14 mouse cellular contexts compared by ENCODE assay signal in genomic region chr3:138620263-138620662, GRCm38 (mm10).
A peak's percentile ranks its signal among the peaks of the same experiment; 100 is the strongest.
DNase-seq lines count a peak whose midpoint lies in the region; ATAC-seq and TF ChIP-seq lines count a peak whose summit lies in the region.
"Had no signal": no experiment of that assay in that cellular context is flagged by ENCODE, and none has a peak within 500 bp of the region (broad histone marks: within the 10 kb centered on the region; RNA-seq: fewer than 3 reads in every experiment).

No protein-coding gene starts in this region.

- H3K36me3 ChIP-seq in kidney, postnatal 0 days (ENCODE audit: insufficient read depth, low read length): no peaks in the 10 kb centered on the region
- no peaks in the 10 kb centered on the region for H3K36me3 ChIP-seq in kidney, embryonic 14.5 days (ENCODE audit: control insufficient read depth, insufficient read depth, low read length)
- no peaks in the 10 kb centered on the region for H3K36me3 ChIP-seq in splenic B cell, adult 2 months (ENCODE audit: control insufficient read depth, insufficient read depth, low read length, poor library complexity, severe bottlenecking)
- H3K36me3 ChIP-seq: embryonic facial prominence, embryonic 15.5 days; limb, embryonic 15.5 days had no signal

- DNase-seq in CD4-positive, CD25-positive, alpha-beta regulatory T cell, adult 2 months (ENCODE audit: low read depth, low spot score): peak; percentile 40
- no peak for DNase-seq in kidney, postnatal 0 days (ENCODE audit: low spot score)
- DNase-seq in retina, postnatal 1 day: peak; percentile 26
- no peak for DNase-seq in retina, embryonic 14.5 days (ENCODE audit: low spot score)
- DNase-seq in splenic B cell, adult 2 months (ENCODE audit: low read depth, low spot score): peak; percentile 20
- no peak for DNase-seq in gastrocnemius, adult 8-10 months (ENCODE audit: low spot score in 2 of 2)
- DNase-seq: forebrain, postnatal 0 days; heart, postnatal 36 days; kidney, adult 11 months had no signal

- H3K4me2 ChIP-seq in kidney, postnatal 0 days (ENCODE audit: low read length): no peak overlapping the region
- H3K4me2 ChIP-seq in kidney, embryonic 14.5 days (replicated peaks; ENCODE audit: low read depth, low read length): no peak overlapping the region
- H3K4me2 ChIP-seq: embryonic facial prominence, embryonic 15.5 days; limb, embryonic 15.5 days had no signal

- peak; percentile 68 for TF ChIP-seq CTCF in kidney, postnatal 0 days (IDR thresholded peaks at IDR 0.05; ENCODE audit: low read depth)

- no peak overlapping the region for H3K4me3 ChIP-seq in kidney, postnatal 0 days (replicated peaks; ENCODE audit: low read depth, low read length)
- H3K4me3 ChIP-seq in kidney, embryonic 14.5 days (ENCODE audit: low read length): no peak overlapping the region
- H3K4me3 ChIP-seq: embryonic facial prominence, embryonic 15.5 days; limb, embryonic 15.5 days; megakaryocyte, embryonic 14.5 days had no signal

- ATAC-seq in CD4-positive, CD25-positive, alpha-beta regulatory T cell, adult 4 months: no peak
- no peak for ATAC-seq in kidney, postnatal 0 days (replicated peaks; ENCODE audit: low FRiP score, low read depth)
- ATAC-seq in kidney, embryonic 14.5 days (ENCODE audit: low FRiP score, low TSS enrichment): no peak
- ATAC-seq: forebrain, postnatal 0 days had no signal

- H3K9ac ChIP-seq in kidney, postnatal 0 days (ENCODE audit: low read depth, low read length): no peak overlapping the region
- H3K9ac ChIP-seq in kidney, embryonic 14.5 days (ENCODE audit: low read depth, low read length): no peak overlapping the region
- H3K9ac ChIP-seq: embryonic facial prominence, embryonic 15.5 days; forebrain, postnatal 0 days; limb, embryonic 15.5 days had no signal

- 85% methylated on average over 4 of the region's 4 CpGs for WGBS in kidney, postnatal 0 days
- 90% methylated on average over 4 of the region's 4 CpGs for WGBS in kidney, embryonic 14.5 days

- no peaks in the 10 kb centered on the region for H3K9me3 ChIP-seq in kidney, postnatal 0 days (replicated peaks; ENCODE audit: low read length)
- H3K9me3 ChIP-seq in kidney, embryonic 14.5 days (ENCODE audit: control insufficient read depth, low read length): no peaks in the 10 kb centered on the region
- H3K9me3 ChIP-seq: embryonic facial prominence, embryonic 15.5 days; limb, embryonic 15.5 days; megakaryocyte, embryonic 14.5 days had no signal

- no peaks in the 10 kb centered on the region for H3K27me3 ChIP-seq in kidney, postnatal 0 days (ENCODE audit: insufficient read depth, low read length)
- no peaks in the 10 kb centered on the region for H3K27me3 ChIP-seq in kidney, embryonic 14.5 days (ENCODE audit: control insufficient read depth, insufficient read depth, low read length)
- no peaks in the 10 kb centered on the region for H3K27me3 ChIP-seq in splenic B cell, adult 2 months (ENCODE audit: control insufficient read depth, insufficient read depth, low read length, poor library complexity, severe bottlenecking)
- H3K27me3 ChIP-seq: embryonic facial prominence, embryonic 15.5 days; limb, embryonic 15.5 days; megakaryocyte, embryonic 14.5 days had no signal

- no peaks in the 10 kb centered on the region for H3K4me1 ChIP-seq in kidney, postnatal 0 days (replicated peaks; ENCODE audit: insufficient read depth, low read length)
- no peaks in the 10 kb centered on the region for H3K4me1 ChIP-seq in kidney, embryonic 14.5 days (ENCODE audit: control insufficient read depth, insufficient read depth, low read length)
- H3K4me1 ChIP-seq: embryonic facial prominence, embryonic 15.5 days; limb, embryonic 15.5 days had no signal

- H3K27ac ChIP-seq in kidney, postnatal 0 days: no peak overlapping the region
- H3K27ac ChIP-seq in kidney, embryonic 14.5 days (ENCODE audit: low read depth, low read length): no peak overlapping the region
- H3K27ac ChIP-seq: embryonic facial prominence, embryonic 15.5 days; limb, embryonic 15.5 days had no signal

Comparison
In these comparisons a context has a peak if more than half of its experiments do, and no peak if none do; other contexts are left out.
1. DNase-seq: peak in CD4-positive, CD25-positive, alpha-beta regulatory T cell, adult 2 months (single experiment), retina, postnatal 1 day (single experiment) and splenic B cell, adult 2 months (single experiment); none in kidney, postnatal 0 days (single experiment), retina, embryonic 14.5 days (single experiment) and gastrocnemius, adult 8-10 months (0 of 2).